Mouse (Mus musculus): ENCODE measurements around the gene Pou4f1. TPM values are rescaled to one million over a fixed set of nuclear protein-coding genes. Genes with fewer than 3 reads are reported as not detected.

Gene Pou4f1
- polyA plus RNA-seq, 1 experiment from 2014 or later = 0.09 TPM

DNA sequence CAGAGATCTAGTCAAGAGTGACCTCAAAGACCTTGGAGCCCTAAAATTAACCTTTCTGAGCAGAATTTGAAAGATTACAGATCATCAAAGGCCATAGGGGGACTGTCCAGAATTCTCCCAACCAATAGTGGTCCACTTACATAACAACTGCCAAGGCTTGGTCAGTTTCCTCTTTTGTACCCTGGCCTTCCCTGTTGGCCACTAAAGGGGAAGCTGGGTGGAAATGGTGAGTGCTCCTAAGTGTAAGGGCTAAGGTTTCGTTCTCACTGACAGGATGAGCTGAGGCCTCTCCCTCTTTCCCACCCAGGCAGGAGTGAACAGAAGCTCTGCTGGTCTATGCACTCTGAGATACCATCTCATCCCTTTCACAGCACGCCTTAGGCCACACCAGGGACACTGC is 33.5 kb downstream of the Pou4f1 start:
- Histone ChIP-seq H3K27ac (replicated peaks) (no peak overlapping the region), H3K27me3 (no peaks in the 10 kb centered on the region), H3K4me2 (no peak overlapping the region), H3K36me3 (replicated peaks) (no peaks in the 10 kb centered on the region), H3K4me1 (replicated peaks) (no peaks in the 10 kb centered on the region), H3K9me3 (replicated peaks) (no peaks in the 10 kb centered on the region), H3K9ac (no peak overlapping the region), H3K4me3 (replicated peaks) (no peak overlapping the region)
- ATAC-seq (ENCODE audit: insufficient read depth) = no peak
- 4% methylated on average over 2 of the region's 2 CpGs for WGBS (ENCODE audit: insufficient replicate concordance)

DNA sequence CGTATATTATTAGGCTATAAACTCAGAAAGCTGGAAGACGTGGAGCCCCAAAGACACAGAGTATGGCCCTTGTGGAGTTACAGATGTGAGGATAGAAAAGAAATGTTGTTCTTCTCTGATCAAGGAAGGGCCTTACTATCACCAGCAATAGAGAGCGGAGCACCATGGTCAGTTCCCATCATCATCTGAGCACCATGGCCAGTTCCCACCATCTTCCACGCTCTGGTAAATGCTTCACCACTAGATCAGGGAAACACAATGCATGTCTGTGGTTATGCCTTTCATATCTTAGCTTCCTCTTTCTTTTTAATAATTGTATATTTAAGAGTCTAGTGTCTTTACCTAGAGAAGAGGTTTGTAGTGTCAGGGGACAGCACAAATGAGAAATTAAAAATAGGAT is 37.0 kb downstream of the Pou4f1 start:
- WGBS (ENCODE audit: insufficient replicate concordance) = 47% methylated on average over 4 of the region's 4 CpGs
- Histone ChIP-seq H3K4me3 (replicated peaks) (no peak overlapping the region), H3K36me3 (replicated peaks) (no peaks in the 10 kb centered on the region), H3K9ac (no peak overlapping the region), H3K4me2 (no peak overlapping the region), H3K4me1 (replicated peaks) (no peaks in the 10 kb centered on the region), H3K9me3 (replicated peaks) (no peaks in the 10 kb centered on the region), H3K27ac (replicated peaks) (no peak overlapping the region), H3K27me3 (no peaks in the 10 kb centered on the region)
- no peak for ATAC-seq (ENCODE audit: insufficient read depth)

- no peaks in the 10 kb centered on the region for H3K27me3 ChIP-seq
- no peaks in the 10 kb centered on the region for H3K4me1 ChIP-seq (replicated peaks)
- no peak overlapping the region for H3K4me2 ChIP-seq
- H3K36me3 ChIP-seq (replicated peaks) = no peaks in the 10 kb centered on the region
- no peak overlapping the region for H3K9ac ChIP-seq
- no peak for ATAC-seq (ENCODE audit: insufficient read depth)
- no peaks in the 10 kb centered on the region for H3K9me3 ChIP-seq (replicated peaks)
- H3K4me3 ChIP-seq (replicated peaks) = no peak overlapping the region
- H3K27ac ChIP-seq (replicated peaks) = no peak overlapping the region
- 60% methylated on average over 14 of the region's 14 CpGs for WGBS (ENCODE audit: insufficient replicate concordance)
Observed at GRCm38 (mm10) chr14:104423688-104424470, 43.9 kb downstream of the Pou4f1 start.

Other genes starting within 250 kb of the Pou4f1 start
- gene Rnf219, start 54.6 kb upstream of the Pou4f1 start, polyA plus RNA-seq (2015; fragmentation: Nextera tagmentation; extraction: Ambion mirVana) = 3.4 and 4.6 TPM in 2 replicates